Mouse (Mus musculus): ENCODE data around the gene Trim13.
A peak's percentile ranks its signal among the peaks of the same experiment; 100 is the strongest.

GRCm38 (mm10) chr14:61648685-61649504, 50.8 kb downstream of the Trim13 start:
- TF ChIP-seq POLR2A (IDR thresholded peaks at IDR 0.05; ENCODE audit: extremely low read depth, insufficient read depth, low read length) (peak; percentile 63), CTCF (IDR thresholded peaks at IDR 0.05; ENCODE audit: low read depth, low read length) (no peak)
